Mouse (Mus musculus) intestine, embryonic 16.5 days (tissue): ENCODE data around the gene Etnk1. TPM values are rescaled to one million over a fixed set of nuclear protein-coding genes. Genes with fewer than 3 reads are reported as not detected.
"Not testable (repeated sequence)": the region's sequence is repeated elsewhere in the genome, so short reads cannot be mapped to it uniquely, and the experiment has no call there.

Experiments
- ATAC-seq: fragments of 200-750 bp; cut with Nextera tagmentation; 2 replicates; pipeline ENCODE4 v1.8.0; 2017; ENCODE audit warnings: moderate TSS enrichment, moderate library complexity
- H3K27ac ChIP-seq: fragments of 300-500 bp; sonication (generic); 2 replicates; pipeline ENCODE4 v1.5.1; 2014; ENCODE audit warnings: mild to moderate bottlenecking, low read length
- H3K27me3 ChIP-seq: fragments of 300-500 bp; sonication (generic); replicated peaks from 2 replicates; pipeline ENCODE4 v1.6.1; 2014; ENCODE audit warnings: low read length, control low read depth, mixed read lengths; ENCODE audit not compliant: control insufficient read depth, insufficient read depth
- H3K36me3 ChIP-seq: fragments of 300-500 bp; sonication (generic); 2 replicates; pipeline ENCODE4 v1.6.1; 2014; ENCODE audit warnings: low read length, control low read depth; ENCODE audit not compliant: control insufficient read depth, insufficient read depth
- H3K4me1 ChIP-seq: fragments of 300-500 bp; sonication (generic); 2 replicates; pipeline ENCODE4 v1.6.1; 2014; ENCODE audit warnings: low read length, control low read depth, mixed read lengths; ENCODE audit not compliant: control insufficient read depth, insufficient read depth
- H3K4me2 ChIP-seq: fragments of 300-500 bp; sonication (generic); 2 replicates; pipeline ENCODE4 v1.6.1; 2014; ENCODE audit warnings: low read depth, low read length, control low read depth
- H3K4me3 ChIP-seq: fragments of 300-500 bp; sonication (generic); 2 replicates; pipeline ENCODE4 v1.5.1; 2014; ENCODE audit warnings: mild to moderate bottlenecking, low read length
- H3K9ac ChIP-seq: fragments of 300-500 bp; sonication (generic); 2 replicates; pipeline ENCODE4 v1.6.1; 2014; ENCODE audit warnings: low read depth, low read length
- H3K9me3 ChIP-seq: fragments of 300-500 bp; sonication (generic); 2 replicates; pipeline ENCODE4 v1.6.1; 2016; ENCODE audit warnings: low read length, control low read depth; ENCODE audit not compliant: control insufficient read depth
- WGBS: fragments of 180-500 bp; shearing (Covaris S2); extraction: QIAGEN DNeasy Blood & Tissue Kit; methylation state at CpG from one replicate; pipeline ENCODE4 v1.1.7; 2014; 5-methylcytosine and 5-hydroxymethylcytosine counted together
- polyA plus RNA-seq: library from polyadenylated mRNA; unstranded; fragments of >200 nt; fragmentation: Nextera tagmentation; extraction: Ambion mirVana; gene quantifications from 2 replicates; pipeline ENCODE4 v1.2.1, GENCODE M21; 2015

Etnk1 gene
- polyA plus RNA-seq, 1 experiment from 2014 or later, result 12.6 TPM

DNA sequence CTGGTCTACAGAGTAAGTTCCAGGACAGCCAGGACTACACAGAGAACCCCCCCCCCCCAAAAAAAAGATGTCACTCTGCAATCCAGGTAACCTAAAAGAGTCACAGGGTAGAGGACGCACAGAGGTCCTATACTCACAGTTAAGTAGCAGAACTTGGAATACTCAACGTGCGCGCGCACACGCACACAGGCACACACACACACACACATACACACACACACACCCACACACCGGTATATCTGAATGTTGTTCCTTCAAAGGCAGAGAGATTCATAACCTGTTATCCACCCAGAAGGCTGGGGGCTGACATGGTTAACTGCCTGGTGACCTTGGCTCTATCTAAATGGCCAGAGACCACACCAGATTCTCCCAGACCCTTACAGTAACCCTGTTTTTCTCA lies 30.3 kb upstream of the Etnk1 start:
- Histone ChIP-seq H3K4me3 (no peak overlapping the region), H3K4me1 (no peaks in the 10 kb centered on the region), H3K27ac (no peak overlapping the region), H3K9ac (no peak overlapping the region), H3K36me3 (no peaks in the 10 kb centered on the region), H3K4me2 (no peak overlapping the region), H3K27me3 (no peaks in the 10 kb centered on the region), H3K9me3 (no peaks in the 10 kb centered on the region)
- ATAC-seq, result no peak
- WGBS, result 97% methylated on average over 7 of the region's 7 CpGs

GRCm38 (mm10) chr6:143137341-143137740 lies 29.7 kb upstream of the Etnk1 start:
- Histone ChIP-seq H3K4me3 (no peak overlapping the region), H3K9ac (no peak overlapping the region), H3K36me3 (no peaks in the 10 kb centered on the region), H3K27ac (no peak overlapping the region), H3K4me1 (no peaks in the 10 kb centered on the region), H3K9me3 (no peaks in the 10 kb centered on the region), H3K27me3 (no peaks in the 10 kb centered on the region), H3K4me2 (no peak overlapping the region)
- 45% methylated on average over 5 of the region's 5 CpGs for WGBS
- no peak for ATAC-seq

DNA sequence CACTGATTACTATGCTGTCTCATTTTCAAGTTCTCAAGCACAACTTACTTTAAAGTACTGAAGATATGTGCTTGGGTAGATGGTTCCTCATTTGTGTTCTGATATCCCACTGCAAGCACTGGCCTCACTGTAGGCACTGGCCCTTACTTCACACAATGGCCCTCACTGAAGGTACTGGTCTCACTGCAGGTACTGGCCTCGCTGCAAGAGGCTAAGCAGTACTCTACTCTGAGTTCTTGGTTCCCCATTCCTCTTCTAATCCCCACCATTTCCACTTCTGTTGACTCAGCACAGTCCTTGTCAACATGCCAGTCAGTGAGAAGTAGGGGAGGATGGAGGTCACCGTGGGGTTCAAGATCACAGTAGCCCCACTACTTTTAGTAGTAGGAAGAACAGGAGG lies 27.6 kb upstream of the Etnk1 start:
- Histone ChIP-seq H3K36me3 (no peaks in the 10 kb centered on the region), H3K4me3 (no peak overlapping the region), H3K4me2 (no peak overlapping the region), H3K27me3 (no peaks in the 10 kb centered on the region), H3K4me1 (no peaks in the 10 kb centered on the region), H3K9me3 (no peaks in the 10 kb centered on the region), H3K9ac (no peak overlapping the region), H3K27ac (no peak overlapping the region)
- WGBS, result 72% methylated on average over 2 of the region's 2 CpGs
- ATAC-seq, result no peak

DNA sequence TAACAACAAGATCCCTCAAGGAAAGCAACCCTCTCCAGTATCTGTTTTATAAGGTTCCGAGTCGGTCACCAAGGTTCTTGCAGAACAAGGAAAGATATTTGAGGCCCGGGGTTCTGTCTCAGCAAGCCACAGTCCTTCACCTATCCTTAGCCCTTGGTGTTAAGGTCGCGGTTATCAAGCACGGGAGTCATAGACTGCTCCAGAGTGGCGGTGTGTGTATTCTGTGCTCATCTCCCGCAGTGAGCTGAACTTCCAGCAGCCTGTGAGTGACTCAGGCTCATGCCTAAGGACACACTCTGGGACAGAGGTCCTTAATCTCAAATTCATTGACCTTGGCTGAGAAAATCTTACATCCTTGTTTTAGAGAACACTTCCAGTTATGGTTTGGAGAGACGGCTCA lies 26.1 kb upstream of the Etnk1 start:
- no peak overlapping the region for H3K4me2 ChIP-seq
- no peaks in the 10 kb centered on the region for H3K9me3 ChIP-seq
- H3K9ac ChIP-seq, result no peak overlapping the region
- H3K27ac ChIP-seq, result no peak overlapping the region
- no peaks in the 10 kb centered on the region for H3K36me3 ChIP-seq
- WGBS, result 84% methylated on average over 9 of the region's 9 CpGs
- no peaks in the 10 kb centered on the region for H3K27me3 ChIP-seq
- peaks cover 6% of the 10 kb centered on the region for H3K4me1 ChIP-seq
- ATAC-seq, result no peak
- H3K4me3 ChIP-seq, result no peak overlapping the region

- WGBS, result 68% methylated on average over 9 of the region's 10 CpGs
- not testable (repeated sequence) for H3K27me3 ChIP-seq, H3K4me1 ChIP-seq, H3K9ac ChIP-seq, H3K4me2 ChIP-seq, H3K36me3 ChIP-seq, H3K4me3 ChIP-seq, H3K9me3 ChIP-seq
- peak overlapping the region; percentile 73 for H3K27ac ChIP-seq
- ATAC-seq, result peak; percentile 61
These were observed 25.1 kb upstream of the Etnk1 start for GRCm38 (mm10) chr6:143141624-143142592.

DNA sequence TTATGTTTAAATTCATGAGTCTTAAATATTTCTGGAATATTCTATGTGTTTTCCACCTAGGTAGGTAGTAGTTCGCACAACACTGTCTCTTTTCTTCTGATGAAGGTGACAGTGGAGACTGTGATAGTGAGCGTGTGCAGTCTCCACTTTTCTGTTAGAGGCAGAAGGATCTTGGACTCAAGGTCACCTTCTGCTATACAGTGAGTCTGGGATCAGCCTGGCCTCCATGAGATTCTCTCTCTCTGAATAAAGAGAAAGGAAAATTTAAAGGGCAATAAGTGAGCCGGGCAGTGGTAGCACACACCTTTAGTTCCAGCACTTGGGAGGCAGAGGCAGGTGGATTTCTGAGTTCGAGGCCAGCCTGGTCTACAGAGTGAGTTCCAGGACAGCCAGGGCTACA lies 24.2 kb upstream of the Etnk1 start:
- Histone ChIP-seq H3K4me1 (peaks cover 6% of the 10 kb centered on the region), H3K4me2 (no peak overlapping the region), H3K4me3 (no peak overlapping the region), H3K9me3 (no peaks in the 10 kb centered on the region), H3K27me3 (no peaks in the 10 kb centered on the region), H3K27ac (no peak overlapping the region), H3K36me3 (no peaks in the 10 kb centered on the region), H3K9ac (no peak overlapping the region)
- 95% methylated on average over 4 of the region's 4 CpGs for WGBS
- no peak for ATAC-seq

DNA sequence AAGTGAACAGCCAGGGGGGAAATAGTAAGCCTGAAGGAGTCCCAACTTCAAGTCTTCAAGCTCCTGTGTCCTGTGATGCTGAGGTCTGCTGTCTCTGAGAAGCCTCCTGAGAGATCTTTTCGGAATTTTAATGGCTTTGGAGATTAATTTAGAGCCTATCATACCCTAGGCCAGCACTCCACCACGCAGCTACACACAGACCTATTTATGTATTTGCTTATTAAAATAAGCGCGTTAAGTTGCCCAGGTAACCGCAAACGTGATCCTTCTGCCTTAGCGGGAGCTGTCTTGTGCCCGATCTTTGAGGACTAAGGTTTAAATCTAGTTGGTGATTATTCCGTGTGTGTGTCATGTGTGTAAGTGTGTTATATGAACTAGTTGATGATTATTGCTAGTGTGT lies 23.7 kb upstream of the Etnk1 start:
- no peak overlapping the region for H3K4me2 ChIP-seq
- WGBS, result 72% methylated on average over 9 of the region's 9 CpGs

DNA sequence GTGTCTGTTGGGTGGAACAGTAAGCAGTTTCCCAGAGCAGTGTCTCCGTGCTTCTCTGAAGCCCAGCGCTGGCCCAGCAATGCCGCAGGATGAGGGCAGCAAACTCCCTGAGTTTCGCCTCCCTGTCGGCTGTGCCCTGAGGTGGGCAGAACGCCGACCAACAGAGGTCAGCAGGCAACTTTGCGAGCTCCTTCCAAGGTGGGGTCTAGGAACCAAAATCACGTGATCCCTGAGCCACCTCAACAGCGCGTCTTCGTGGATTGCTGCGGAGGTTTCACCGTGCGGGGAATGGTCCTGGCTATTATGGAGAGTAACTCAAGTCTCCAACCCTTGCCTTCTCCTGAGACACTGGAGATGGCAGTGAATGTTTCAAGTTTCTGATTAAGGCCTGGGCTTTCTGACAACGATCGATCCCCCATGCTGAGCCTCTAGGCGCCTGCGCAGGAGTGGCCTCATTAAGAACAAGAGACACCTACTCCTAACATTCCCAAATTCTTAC lies 23.2 kb upstream of the Etnk1 start:
- Histone ChIP-seq H3K4me3 (peak overlapping the region; percentile 26), H3K27ac (no peak overlapping the region), H3K4me1 (peaks cover 6% of the 10 kb centered on the region), H3K9me3 (no peaks in the 10 kb centered on the region), H3K36me3 (no peaks in the 10 kb centered on the region), H3K9ac (peak overlapping the region; percentile 38; the same call in 1 of the 2 replicates), H3K27me3 (no peaks in the 10 kb centered on the region), H3K4me2 (peak overlapping the region; percentile 36)
- no peak for ATAC-seq
- WGBS, result 20% methylated on average over 19 of the region's 19 CpGs

More for the DNA sequence above, 23.7 kb upstream of the Etnk1 start:
- no peak for ATAC-seq
- Histone ChIP-seq H3K9me3 (no peaks in the 10 kb centered on the region), H3K27ac (no peak overlapping the region), H3K27me3 (no peaks in the 10 kb centered on the region), H3K36me3 (no peaks in the 10 kb centered on the region), H3K4me1 (peaks cover 6% of the 10 kb centered on the region), H3K9ac (no peak overlapping the region), H3K4me3 (no peak overlapping the region)

GRCm38 (mm10) chr6:143144556-143144955 lies 22.5 kb upstream of the Etnk1 start:
- H3K27me3 ChIP-seq, result no peaks in the 10 kb centered on the region
- H3K9me3 ChIP-seq, result no peaks in the 10 kb centered on the region
- H3K36me3 ChIP-seq, result no peaks in the 10 kb centered on the region
- H3K4me1 ChIP-seq, result peaks cover 6% of the 10 kb centered on the region
- H3K4me2 ChIP-seq, result no peak overlapping the region
- H3K27ac ChIP-seq, result 0 out of 2 replicates have a peak overlapping the region, but pooled peaks have one; percentile 10
- ATAC-seq, result no peak
- WGBS, result 55% methylated on average over 2 of the region's 2 CpGs
- no peak overlapping the region for H3K4me3 ChIP-seq
- no peak overlapping the region for H3K9ac ChIP-seq
